Mouse (Mus musculus): ENCODE measurements at regions not wholly inside any gene's neighbourhood (a gene's known extent, or its start where the extent isn't known, plus 50 kb on each side); places are given as distances from the start of the nearest gene placed in this dataset.

- Histone ChIP-seq H3K4me1 (ENCODE audit: control insufficient read depth, insufficient read depth, low read length) (no peaks in the 10 kb centered on the region; the same call in 1 of the 2 replicates), H3K27ac (ENCODE audit: insufficient read depth, low read length) (no peak overlapping the region), H3K4me3 (ENCODE audit: insufficient read depth, low read length) (no peak overlapping the region)
- TF ChIP-seq POLR2A (IDR thresholded peaks at IDR 0.05; ENCODE audit: extremely low read depth, insufficient read depth, low read length) (no peak), CTCF (IDR thresholded peaks at IDR 0.05; ENCODE audit: extremely low read depth, insufficient read depth, low read length) (no peak)
These were observed 262.2 kb downstream of the Gm11361 start for GRCm38 (mm10) chr13:28519383-28520126.

GRCm38 (mm10) chr13:28517161-28517560 is 259.8 kb downstream of the Gm11361 start:
- no peaks in the 10 kb centered on the region; the same call in 1 of the 2 replicates for H3K4me1 ChIP-seq (ENCODE audit: control insufficient read depth, insufficient read depth, low read length)
- H3K4me3 ChIP-seq (ENCODE audit: insufficient read depth, low read length) = no peak overlapping the region
- H3K27ac ChIP-seq (ENCODE audit: insufficient read depth, low read length) = no peak overlapping the region
- no peak for TF ChIP-seq CTCF (IDR thresholded peaks at IDR 0.05; ENCODE audit: extremely low read depth, insufficient read depth, low read length)
- no peak for TF ChIP-seq POLR2A (IDR thresholded peaks at IDR 0.05; ENCODE audit: extremely low read depth, insufficient read depth, low read length)

GRCm38 (mm10) chr13:28516636-28517035 is 259.3 kb downstream of the Gm11361 start:
- H3K4me1 ChIP-seq (ENCODE audit: control insufficient read depth, insufficient read depth, low read length) = no peaks in the 10 kb centered on the region; the same call in 1 of the 2 replicates
- TF ChIP-seq POLR2A (IDR thresholded peaks at IDR 0.05; ENCODE audit: extremely low read depth, insufficient read depth, low read length) = no peak
- TF ChIP-seq CTCF (IDR thresholded peaks at IDR 0.05; ENCODE audit: extremely low read depth, insufficient read depth, low read length) = no peak
- no peak overlapping the region for H3K4me3 ChIP-seq (ENCODE audit: insufficient read depth, low read length)
- no peak overlapping the region for H3K27ac ChIP-seq (ENCODE audit: insufficient read depth, low read length)

- H3K4me1 ChIP-seq (ENCODE audit: control insufficient read depth, insufficient read depth, low read length) = no peaks in the 10 kb centered on the region; the same call in 1 of the 2 replicates
- TF ChIP-seq POLR2A (IDR thresholded peaks at IDR 0.05; ENCODE audit: extremely low read depth, insufficient read depth, low read length) (no peak), CTCF (IDR thresholded peaks at IDR 0.05; ENCODE audit: extremely low read depth, insufficient read depth, low read length) (no peak)
- no peak overlapping the region for H3K27ac ChIP-seq (ENCODE audit: insufficient read depth, low read length)
- no peak overlapping the region for H3K4me3 ChIP-seq (ENCODE audit: insufficient read depth, low read length)
These were observed 256.9 kb downstream of the Gm11361 start for GRCm38 (mm10) chr13:28514245-28514644.

- H3K27ac ChIP-seq (ENCODE audit: insufficient read depth, low read length) = no peak overlapping the region
- TF ChIP-seq POLR2A (IDR thresholded peaks at IDR 0.05; ENCODE audit: extremely low read depth, insufficient read depth, low read length) (no peak), CTCF (IDR thresholded peaks at IDR 0.05; ENCODE audit: extremely low read depth, insufficient read depth, low read length) (no peak)
- H3K4me3 ChIP-seq (ENCODE audit: insufficient read depth, low read length) = no peak overlapping the region
- no peaks in the 10 kb centered on the region; the same call in 1 of the 2 replicates for H3K4me1 ChIP-seq (ENCODE audit: control insufficient read depth, insufficient read depth, low read length)
These were observed 256.0 kb downstream of the Gm11361 start for GRCm38 (mm10) chr13:28513336-28513735.

- H3K4me3 ChIP-seq (ENCODE audit: insufficient read depth, low read length) = no peak overlapping the region
- TF ChIP-seq CTCF (IDR thresholded peaks at IDR 0.05; ENCODE audit: extremely low read depth, insufficient read depth, low read length) (no peak), POLR2A (IDR thresholded peaks at IDR 0.05; ENCODE audit: extremely low read depth, insufficient read depth, low read length) (no peak)
- no peaks in the 10 kb centered on the region; the same call in 1 of the 2 replicates for H3K4me1 ChIP-seq (ENCODE audit: control insufficient read depth, insufficient read depth, low read length)
- H3K27ac ChIP-seq (ENCODE audit: insufficient read depth, low read length) = no peak overlapping the region
These were observed 255.4 kb downstream of the Gm11361 start for GRCm38 (mm10) chr13:28512573-28513334.

GRCm38 (mm10) chr13:28508184-28508583 is 250.9 kb downstream of the Gm11361 start:
- no peak overlapping the region for H3K4me3 ChIP-seq (ENCODE audit: insufficient read depth, low read length)
- H3K4me1 ChIP-seq (ENCODE audit: control insufficient read depth, insufficient read depth, low read length) = no peaks in the 10 kb centered on the region
- TF ChIP-seq POLR2A (IDR thresholded peaks at IDR 0.05; ENCODE audit: extremely low read depth, insufficient read depth, low read length) = no peak
- no peak for TF ChIP-seq CTCF (IDR thresholded peaks at IDR 0.05; ENCODE audit: extremely low read depth, insufficient read depth, low read length)
- H3K27ac ChIP-seq (ENCODE audit: insufficient read depth, low read length) = no peak overlapping the region

- Histone ChIP-seq H3K4me3 (ENCODE audit: insufficient read depth, low read length) (no peak overlapping the region), H3K4me1 (ENCODE audit: control insufficient read depth, insufficient read depth, low read length) (no peaks in the 10 kb centered on the region), H3K27ac (ENCODE audit: insufficient read depth, low read length) (no peak overlapping the region)
- no peak for TF ChIP-seq CTCF (IDR thresholded peaks at IDR 0.05; ENCODE audit: extremely low read depth, insufficient read depth, low read length)
- no peak for TF ChIP-seq POLR2A (IDR thresholded peaks at IDR 0.05; ENCODE audit: extremely low read depth, insufficient read depth, low read length)
These were observed 250.5 kb downstream of the Gm11361 start for GRCm38 (mm10) chr13:28507783-28508182.

- Histone ChIP-seq H3K4me1 (ENCODE audit: control insufficient read depth, insufficient read depth, low read length) (no peaks in the 10 kb centered on the region), H3K27ac (ENCODE audit: insufficient read depth, low read length) (no peak overlapping the region), H3K4me3 (ENCODE audit: insufficient read depth, low read length) (no peak overlapping the region)
- TF ChIP-seq POLR2A (IDR thresholded peaks at IDR 0.05; ENCODE audit: extremely low read depth, insufficient read depth, low read length) = no peak
- TF ChIP-seq CTCF (IDR thresholded peaks at IDR 0.05; ENCODE audit: extremely low read depth, insufficient read depth, low read length) = no peak
These were observed 247.0 kb downstream of the Gm11361 start for GRCm38 (mm10) chr13:28504340-28504739.

All from cortical plate, adult 2 months (tissue).